Mouse (Mus musculus) hindbrain, embryonic 16.5 days (tissue): ENCODE measurements at regions not wholly inside any gene's neighbourhood (a gene's known extent, or its start where the extent isn't known, plus 50 kb on each side); places are given as distances from the start of the nearest gene placed in this dataset.
A peak's percentile ranks its signal among the peaks of the same experiment; 100 is the strongest.

Source experiments
- ATAC-seq: fragments of 200-750 bp; cut with Nextera tagmentation; 2 replicates; pipeline ENCODE4 v1.8.0; 2017; ENCODE audit warnings: moderate TSS enrichment, moderate library complexity
- H3K27ac ChIP-seq: fragments of 300-500 bp; sonication (generic); 2 replicates; pipeline ENCODE4 v1.5.1; 2014; ENCODE audit warnings: low read depth, mild to moderate bottlenecking, control low read depth, low read length, moderate library complexity
- H3K27me3 ChIP-seq: fragments of 300-500 bp; sonication (generic); replicated peaks from 2 replicates; pipeline ENCODE4 v1.6.1; 2014; ENCODE audit warnings: low read length; ENCODE audit not compliant: control insufficient read depth, insufficient read depth
- H3K36me3 ChIP-seq: fragments of 300-500 bp; sonication (generic); 2 replicates; pipeline ENCODE4 v1.6.1; 2014; ENCODE audit warnings: mild to moderate bottlenecking, low read length, moderate library complexity, mixed read lengths; ENCODE audit not compliant: control insufficient read depth, insufficient read depth
- H3K4me1 ChIP-seq: fragments of 300-500 bp; sonication (generic); 2 replicates; pipeline ENCODE4 v1.6.1; 2014; ENCODE audit warnings: low read depth, low read length; ENCODE audit not compliant: control insufficient read depth, insufficient read depth
- H3K4me2 ChIP-seq: fragments of 300-500 bp; sonication (generic); 2 replicates; pipeline ENCODE4 v1.6.1; 2014; ENCODE audit warnings: mild to moderate bottlenecking, low read length, control low read depth, moderate library complexity
- H3K4me3 ChIP-seq: fragments of 300-500 bp; sonication (generic); 2 replicates; pipeline ENCODE4 v1.5.1; 2014; ENCODE audit warnings: mild to moderate bottlenecking, low read length, control low read depth, moderate library complexity
- H3K9ac ChIP-seq: fragments of 300-500 bp; sonication (generic); 2 replicates; pipeline ENCODE4 v1.6.1; 2014; ENCODE audit warnings: low read depth, mild to moderate bottlenecking, control low read depth, low read length, moderate library complexity
- H3K9me3 ChIP-seq: fragments of 300-500 bp; sonication (generic); 2 replicates; pipeline ENCODE4 v1.6.1; 2014; ENCODE audit warnings: mild to moderate bottlenecking, low read length, moderate library complexity; ENCODE audit not compliant: control insufficient read depth
- WGBS: fragments of 180-500 bp; shearing (Covaris S2); extraction: QIAGEN DNeasy Blood & Tissue Kit; methylation state at CpG from one replicate; pipeline ENCODE4 v1.1.7; 2014; 5-methylcytosine and 5-hydroxymethylcytosine counted together

DNA sequence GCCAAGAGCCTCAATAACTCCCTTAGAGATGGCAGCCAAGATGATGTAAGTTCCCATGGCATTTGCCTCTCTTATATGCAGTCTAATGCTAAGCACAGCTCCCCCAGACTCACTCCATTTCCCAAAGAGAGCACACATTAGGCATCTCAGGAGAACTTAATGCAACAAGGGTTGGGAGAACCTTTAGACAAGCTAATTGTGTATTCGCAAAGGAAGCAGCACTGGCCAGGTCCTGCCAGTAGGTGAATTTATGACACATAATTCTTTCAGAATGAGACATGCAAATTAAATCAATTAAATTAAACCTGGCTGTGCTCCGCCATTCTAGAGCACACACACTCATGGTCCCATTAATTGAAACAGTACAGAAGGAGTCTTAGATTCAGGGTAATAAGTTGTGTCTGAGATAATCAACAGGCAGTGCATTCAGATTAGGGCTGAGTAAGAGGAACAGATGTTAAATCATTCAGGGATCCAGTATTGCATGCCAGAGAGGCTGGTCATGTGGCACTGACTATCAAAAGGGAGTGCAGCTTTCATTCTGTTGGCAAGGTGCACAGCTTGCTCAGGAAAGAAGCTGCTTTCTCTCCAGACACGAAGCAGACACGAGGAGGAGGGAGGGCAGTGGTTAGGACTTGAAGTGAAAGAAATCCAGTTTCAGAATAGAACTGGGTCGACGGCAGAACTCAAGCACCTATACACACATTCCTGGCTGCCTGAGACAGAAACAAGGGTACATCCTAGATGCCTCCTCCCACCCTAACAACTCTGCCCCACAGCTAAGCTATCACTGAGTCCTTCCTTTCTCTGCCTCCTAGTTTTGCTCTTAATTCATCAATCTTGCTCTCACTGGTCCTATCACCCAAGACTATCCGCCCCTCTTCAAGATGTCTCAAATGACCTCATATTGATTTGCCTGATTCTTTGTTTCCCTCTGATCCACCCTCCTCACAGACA lies 630.7 kb upstream of the Adamts9 start:
- Histone ChIP-seq H3K4me1 (peaks cover 4% of the 10 kb centered on the region), H3K27ac (no peak overlapping the region), H3K36me3 (no peaks in the 10 kb centered on the region), H3K9me3 (no peaks in the 10 kb centered on the region), H3K9ac (no peak overlapping the region), H3K4me3 (no peak overlapping the region), H3K4me2 (no peak overlapping the region), H3K27me3 (no peaks in the 10 kb centered on the region)
- peak; percentile 80 for ATAC-seq
- 63% methylated on average over 7 of the region's 7 CpGs for WGBS

DNA sequence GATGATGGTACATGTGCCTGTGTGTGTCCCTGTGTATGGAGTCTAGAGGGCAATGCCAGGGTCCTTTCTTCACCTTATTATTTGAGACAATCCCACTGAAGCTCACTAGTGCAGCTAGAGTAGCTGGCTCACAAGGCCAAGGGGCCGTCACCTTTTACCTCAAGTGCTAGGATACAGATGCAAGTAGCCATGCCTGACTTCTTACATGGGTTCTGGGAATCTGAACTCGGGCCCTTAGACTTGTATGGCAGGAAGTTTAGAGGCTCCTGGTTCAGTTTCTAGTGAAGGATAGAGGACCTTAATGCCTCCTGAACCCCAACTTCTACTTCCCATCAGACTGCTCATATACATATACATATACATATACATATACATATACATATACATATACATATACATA lies 626.6 kb upstream of the Adamts9 start:
- WGBS, result 88% methylated on average over 2 of the region's 2 CpGs
- H3K27ac ChIP-seq, result no peak overlapping the region
- H3K9ac ChIP-seq, result no peak overlapping the region
- no peak for ATAC-seq
- H3K4me2 ChIP-seq, result no peak overlapping the region
- no peak overlapping the region for H3K4me3 ChIP-seq
- no peaks in the 10 kb centered on the region for H3K27me3 ChIP-seq
- no peaks in the 10 kb centered on the region for H3K9me3 ChIP-seq
- peaks cover 4% of the 10 kb centered on the region for H3K4me1 ChIP-seq
- H3K36me3 ChIP-seq, result no peaks in the 10 kb centered on the region

DNA sequence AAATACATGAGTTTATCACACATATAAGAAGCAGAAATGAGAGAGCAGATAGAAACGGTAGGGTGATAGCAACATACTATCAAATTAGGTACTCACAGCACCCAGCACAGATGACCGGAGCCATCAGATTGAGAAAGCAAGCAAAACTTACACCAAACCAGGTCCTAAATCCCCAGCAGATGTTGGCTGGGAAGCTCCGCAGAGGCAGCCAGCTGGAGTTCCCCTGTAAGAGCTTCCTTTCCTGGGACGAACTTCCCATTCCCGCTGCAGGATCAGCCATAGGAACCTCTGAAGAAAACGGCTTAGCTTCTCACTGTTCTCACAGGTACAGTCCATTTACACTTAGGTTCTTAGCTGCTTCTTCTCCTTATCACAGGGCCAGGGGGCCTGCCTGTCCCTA lies 625.9 kb upstream of the Adamts9 start:
- H3K27me3 ChIP-seq, result no peaks in the 10 kb centered on the region
- H3K9me3 ChIP-seq, result no peaks in the 10 kb centered on the region
- H3K4me1 ChIP-seq, result peaks cover 2% of the 10 kb centered on the region
- no peak overlapping the region for H3K4me3 ChIP-seq
- WGBS, result 78% methylated on average over 6 of the region's 6 CpGs
- no peaks in the 10 kb centered on the region for H3K36me3 ChIP-seq
- H3K4me2 ChIP-seq, result no peak overlapping the region
- H3K27ac ChIP-seq, result no peak overlapping the region
- ATAC-seq, result no peak
- no peak overlapping the region for H3K9ac ChIP-seq

DNA sequence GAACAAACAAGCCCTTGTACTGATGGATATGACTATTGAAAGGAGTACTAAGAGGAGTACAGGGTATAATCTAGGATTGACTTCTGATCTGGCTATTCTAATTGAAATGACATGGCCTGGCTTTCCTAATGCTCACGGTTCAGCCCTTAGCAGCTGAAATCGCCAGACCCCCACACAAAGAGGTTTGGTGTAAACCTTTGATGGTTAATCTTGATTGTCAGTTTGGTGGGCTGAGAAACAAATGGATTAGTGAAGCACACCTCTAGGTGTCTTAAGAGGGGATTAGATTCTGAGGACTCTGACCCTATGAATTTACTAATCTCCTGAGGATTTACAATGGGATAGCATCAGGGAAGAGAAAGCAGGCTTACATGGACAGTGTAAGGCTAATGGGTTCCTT lies 623.4 kb upstream of the Adamts9 start:
- Histone ChIP-seq H3K27ac (no peak overlapping the region), H3K9ac (no peak overlapping the region), H3K4me3 (no peak overlapping the region), H3K36me3 (no peaks in the 10 kb centered on the region), H3K4me1 (no peaks in the 10 kb centered on the region), H3K27me3 (no peaks in the 10 kb centered on the region), H3K4me2 (no peak overlapping the region), H3K9me3 (no peaks in the 10 kb centered on the region)
- no peak for ATAC-seq
- 40% methylated on average over 2 of the region's 2 CpGs for WGBS

DNA sequence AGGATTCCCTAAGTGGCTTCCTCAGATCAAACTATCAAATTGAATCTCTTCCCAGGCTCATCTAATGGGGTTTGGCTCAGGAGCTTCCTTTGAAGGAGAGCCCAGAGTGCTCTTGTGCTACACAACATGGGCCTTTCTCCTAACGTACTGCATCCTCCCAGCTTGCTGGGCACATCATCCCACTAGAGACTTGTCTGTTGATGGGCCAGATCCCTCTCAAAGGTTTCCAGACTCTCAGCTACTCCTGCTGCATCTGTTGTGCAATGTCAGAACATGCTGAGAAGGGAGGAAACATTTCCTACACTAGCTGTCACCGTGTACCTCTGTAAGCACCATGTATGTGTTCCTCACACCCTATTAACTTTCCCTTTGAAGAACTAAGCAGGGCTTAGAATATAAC lies 605.0 kb upstream of the Adamts9 start:
- Histone ChIP-seq H3K9me3 (no peaks in the 10 kb centered on the region), H3K9ac (no peak overlapping the region), H3K27me3 (no peaks in the 10 kb centered on the region), H3K36me3 (no peaks in the 10 kb centered on the region), H3K4me2 (no peak overlapping the region), H3K27ac (no peak overlapping the region), H3K4me3 (no peak overlapping the region), H3K4me1 (no peaks in the 10 kb centered on the region; the same call in 1 of the 2 replicates)
- WGBS, result 79% methylated on average over 2 of the region's 2 CpGs
- ATAC-seq, result no peak

DNA sequence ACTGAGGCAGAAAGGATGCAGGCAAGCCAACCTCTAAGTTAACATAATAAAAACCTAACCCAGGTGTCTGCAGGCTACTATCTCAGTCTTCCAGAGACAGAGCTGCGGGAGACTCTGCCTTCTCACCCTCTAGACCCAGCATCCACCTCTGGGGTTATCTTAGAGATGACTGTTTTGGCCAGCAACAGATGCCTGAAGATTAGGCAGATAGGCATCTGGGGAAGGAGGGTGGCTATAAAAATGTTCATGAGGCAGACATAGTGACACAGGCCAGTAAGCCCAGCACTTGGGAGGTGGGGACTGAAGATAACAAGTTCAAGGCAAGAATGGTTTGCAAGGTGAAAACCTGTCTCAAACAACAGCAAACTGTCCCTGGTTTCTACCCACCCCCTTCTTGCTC lies 601.0 kb upstream of the Adamts9 start:
- Histone ChIP-seq H3K36me3 (no peaks in the 10 kb centered on the region), H3K4me1 (no peaks in the 10 kb centered on the region; the same call in 1 of the 2 replicates), H3K27me3 (no peaks in the 10 kb centered on the region), H3K27ac (no peak overlapping the region), H3K9me3 (no peaks in the 10 kb centered on the region), H3K4me2 (no peak overlapping the region), H3K4me3 (no peak overlapping the region), H3K9ac (no peak overlapping the region)
- WGBS, result 59% methylated on average over 1 of the region's 1 CpGs
- no peak for ATAC-seq

DNA sequence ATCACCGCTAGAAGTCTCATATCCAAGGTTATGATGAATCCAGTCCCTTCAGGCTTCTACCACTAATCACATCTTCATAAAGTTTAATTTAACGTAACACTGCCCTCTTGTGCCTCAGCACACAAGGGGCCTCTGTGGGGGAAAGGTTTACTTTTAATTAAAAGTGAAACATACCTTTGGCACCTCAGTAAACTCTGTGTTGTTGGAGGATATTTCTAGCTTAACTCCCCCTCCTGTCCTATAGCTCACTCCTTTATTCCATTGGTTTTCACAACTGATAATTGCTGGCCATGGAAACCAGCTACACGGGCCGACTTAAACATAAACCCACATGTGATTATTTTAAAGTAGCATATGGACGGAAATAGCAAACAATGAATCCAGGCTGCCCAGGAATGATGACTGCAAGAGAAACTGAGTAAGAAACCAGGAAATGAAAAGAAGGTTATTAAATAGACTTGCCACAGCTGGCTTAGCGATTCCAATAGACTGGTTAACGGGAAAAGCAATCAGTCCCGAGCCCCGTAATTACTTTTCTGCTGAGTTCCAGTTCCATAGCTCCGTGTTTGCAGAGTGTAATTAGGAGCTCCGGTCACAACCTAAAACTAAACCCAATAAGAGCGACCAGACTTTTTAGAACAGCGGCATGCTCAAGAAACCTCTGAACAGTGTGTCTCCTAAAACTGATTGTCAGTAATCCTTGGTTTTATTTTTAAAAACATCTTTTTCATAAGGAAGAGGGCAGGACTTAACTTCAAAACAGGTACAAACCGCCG lies 600.2 kb upstream of the Adamts9 start:
- Histone ChIP-seq H3K4me3 (no peak overlapping the region), H3K9me3 (no peaks in the 10 kb centered on the region), H3K27ac (no peak overlapping the region), H3K4me1 (no peaks in the 10 kb centered on the region; the same call in 1 of the 2 replicates), H3K4me2 (peak overlapping the region; percentile 12), H3K36me3 (no peaks in the 10 kb centered on the region), H3K27me3 (no peaks in the 10 kb centered on the region), H3K9ac (no peak overlapping the region)
- 50% methylated on average over 15 of the region's 15 CpGs for WGBS
- 0 out of 2 replicates have a peak, but pooled peaks have one; percentile 27 for ATAC-seq

DNA sequence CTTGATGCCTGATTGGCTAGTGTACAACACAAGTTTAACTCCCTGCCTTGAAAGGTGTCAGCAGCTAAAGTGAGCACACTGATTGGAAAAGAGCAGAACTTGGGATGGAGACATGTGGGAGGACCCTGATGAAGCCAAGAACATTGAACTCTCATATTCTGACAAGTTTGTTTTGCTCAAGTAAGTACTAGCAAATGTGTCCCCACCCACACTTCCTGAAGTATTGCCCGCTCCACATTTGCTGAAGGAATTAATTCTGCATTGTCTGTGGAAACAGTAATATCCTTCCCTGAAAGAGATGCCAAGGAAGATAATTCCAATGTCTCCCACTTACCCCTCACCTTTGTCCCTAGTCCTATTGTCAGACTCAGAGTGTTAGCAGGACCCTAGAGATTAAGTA lies 596.3 kb upstream of the Adamts9 start:
- Histone ChIP-seq H3K4me1 (no peaks in the 10 kb centered on the region; the same call in 1 of the 2 replicates), H3K36me3 (no peaks in the 10 kb centered on the region), H3K27me3 (no peaks in the 10 kb centered on the region), H3K27ac (no peak overlapping the region), H3K4me3 (no peak overlapping the region), H3K9ac (no peak overlapping the region), H3K9me3 (no peaks in the 10 kb centered on the region), H3K4me2 (no peak overlapping the region)
- no peak for ATAC-seq
- 95% methylated on average over 1 of the region's 1 CpGs for WGBS

DNA sequence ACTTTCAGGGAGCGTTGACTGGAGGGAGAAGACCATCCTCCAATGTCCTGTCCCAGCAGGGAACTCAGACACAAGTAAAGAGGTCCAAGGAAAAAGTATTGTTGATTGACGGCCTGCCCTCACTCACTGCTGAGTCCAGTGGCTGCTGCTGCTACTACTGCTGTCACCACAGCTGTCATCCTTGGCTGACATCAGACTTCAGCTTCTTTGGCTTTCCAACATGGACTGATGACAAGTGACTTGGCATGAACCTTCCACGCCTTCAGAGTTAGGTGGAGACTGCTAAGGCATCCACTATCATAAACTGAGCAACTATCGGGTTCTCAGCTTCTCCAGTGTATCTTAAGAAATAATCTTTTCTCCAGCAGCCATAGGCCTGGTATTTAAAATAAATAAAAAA lies 595.9 kb upstream of the Adamts9 start:
- H3K27me3 ChIP-seq, result no peaks in the 10 kb centered on the region
- no peaks in the 10 kb centered on the region for H3K36me3 ChIP-seq
- H3K9me3 ChIP-seq, result no peaks in the 10 kb centered on the region
- WGBS, result 77% methylated on average over 4 of the region's 4 CpGs
- H3K9ac ChIP-seq, result no peak overlapping the region
- no peak overlapping the region for H3K27ac ChIP-seq
- H3K4me1 ChIP-seq, result no peaks in the 10 kb centered on the region; the same call in 1 of the 2 replicates
- no peak overlapping the region for H3K4me2 ChIP-seq
- ATAC-seq, result no peak
- H3K4me3 ChIP-seq, result no peak overlapping the region
